Mouse (Mus musculus) midbrain, embryonic 14.5 days (tissue): ENCODE data around the gene Slc24a5. TPM values are rescaled to one million over a fixed set of nuclear protein-coding genes. Genes with fewer than 3 reads are reported as not detected.
"Not testable (repeated sequence)": the region's sequence is repeated elsewhere in the genome, so short reads cannot be mapped to it uniquely, and the experiment has no call there.

Experiments
- ATAC-seq: fragments of 200-750 bp; cut with Nextera tagmentation; 2 replicates; pipeline ENCODE4 v1.8.0; 2017; ENCODE audit warnings: moderate number of reproducible peaks, moderate library complexity; ENCODE audit not compliant: low FRiP score, low TSS enrichment
- DNase-seq: peaks from one replicate; pipeline ENCODE4 v3.0.0-alpha.2; 2015
- H3K27ac ChIP-seq: fragments of 300-500 bp; sonication (generic); replicated peaks from 2 replicates; pipeline ENCODE4 v1.5.1; 2014; ENCODE audit warnings: mild to moderate bottlenecking, low read depth, low read length, moderate library complexity
- H3K27me3 ChIP-seq: fragments of 300-500 bp; sonication (generic); 2 replicates; pipeline ENCODE4 v1.6.1; 2014; ENCODE audit warnings: low read length, control low read depth, mixed read lengths; ENCODE audit not compliant: control insufficient read depth, insufficient read depth
- H3K36me3 ChIP-seq: fragments of 300-500 bp; sonication (generic); 2 replicates; pipeline ENCODE4 v1.6.1; 2014; ENCODE audit warnings: low read length, control low read depth; ENCODE audit not compliant: control insufficient read depth, insufficient read depth
- H3K4me1 ChIP-seq: fragments of 300-500 bp; sonication (generic); 2 replicates; pipeline ENCODE4 v1.6.1; 2014; ENCODE audit warnings: mild to moderate bottlenecking, antibody characterized with exemption, low read length, control low read depth; ENCODE audit not compliant: control insufficient read depth, insufficient read depth
- H3K4me2 ChIP-seq: fragments of 300-500 bp; sonication (generic); 2 replicates; pipeline ENCODE4 v1.6.1; 2014; ENCODE audit warnings: mild to moderate bottlenecking, low read length, moderate library complexity
- H3K4me3 ChIP-seq: fragments of 300-500 bp; sonication (generic); replicated peaks from 2 replicates; pipeline ENCODE4 v1.5.1; 2014; ENCODE audit warnings: low read depth, low read length
- H3K9ac ChIP-seq: fragments of 300-500 bp; sonication (generic); replicated peaks from 2 replicates; pipeline ENCODE4 v1.6.1; 2014; ENCODE audit warnings: mild to moderate bottlenecking, low read length, moderate library complexity
- H3K9me3 ChIP-seq: fragments of 300-500 bp; sonication (generic); 2 replicates; pipeline ENCODE4 v1.6.1; 2016; ENCODE audit warnings: low read length, control low read depth, mixed read lengths; ENCODE audit not compliant: control insufficient read depth
- WGBS: fragments of 180-500 bp; shearing (Covaris S2); extraction: QIAGEN DNeasy Blood & Tissue Kit; methylation state at CpG from one replicate; pipeline ENCODE4 v1.1.7; 2014; 5-methylcytosine and 5-hydroxymethylcytosine counted together
- polyA plus RNA-seq: library from polyadenylated mRNA; unstranded; fragments of >200 nt; fragmentation: Nextera tagmentation; extraction: Ambion mirVana; gene quantifications from 2 replicates; pipeline ENCODE4 v1.2.1, GENCODE M21; 2014

Slc24a5 gene
- polyA plus RNA-seq, 1 experiment from 2014 or later: 8.1 TPM

DNA sequence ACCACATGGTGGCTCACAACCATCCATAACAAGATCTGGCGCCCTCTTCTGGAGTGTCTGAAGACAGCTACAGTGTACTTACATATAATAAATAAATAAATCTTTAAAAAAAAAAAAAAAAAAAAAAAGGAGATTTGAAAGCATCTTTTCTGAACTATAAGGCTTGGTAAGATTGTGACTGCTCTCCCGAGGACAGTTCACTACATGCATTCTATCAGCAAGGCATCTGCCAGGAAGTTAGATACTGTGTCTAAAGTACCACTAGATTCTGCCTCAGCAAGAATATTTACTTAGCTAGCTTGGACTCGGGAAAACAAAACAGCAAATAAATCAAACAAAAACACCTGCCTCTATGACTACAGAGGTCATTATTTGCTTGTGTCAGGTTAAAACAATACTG lies 24.2 kb downstream of the Slc24a5 start:
- not testable (repeated sequence) for H3K9ac ChIP-seq, DNase-seq, H3K4me1 ChIP-seq, H3K4me2 ChIP-seq, H3K4me3 ChIP-seq, H3K27ac ChIP-seq, H3K27me3 ChIP-seq, ATAC-seq, H3K9me3 ChIP-seq
- H3K36me3 ChIP-seq: peaks cover 51% of the 10 kb centered on the region
- 92% methylated on average over 3 of the region's 3 CpGs for WGBS

DNA sequence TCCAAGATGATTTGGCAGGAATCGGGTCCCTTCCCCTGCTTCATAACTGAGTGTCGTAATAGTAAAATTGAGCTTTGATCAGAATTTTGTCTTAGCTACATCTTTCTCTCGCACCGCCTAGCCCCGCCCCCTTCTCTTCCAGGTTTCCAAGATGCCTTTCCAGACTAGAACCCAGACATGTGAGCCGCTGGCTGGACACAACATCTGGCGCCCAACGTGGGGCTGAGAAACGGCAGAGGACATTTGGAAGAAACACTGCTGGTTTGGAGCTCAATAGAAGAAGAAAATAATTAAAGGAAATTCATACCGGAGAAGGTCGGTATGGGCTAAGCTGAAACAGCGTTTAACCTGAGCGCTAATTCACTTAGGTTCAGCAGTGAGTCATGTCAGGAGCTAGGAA lies 36.6 kb downstream of the Slc24a5 start:
- ATAC-seq, H3K9me3 ChIP-seq, H3K4me3 ChIP-seq, H3K4me2 ChIP-seq, H3K4me1 ChIP-seq, H3K27me3 ChIP-seq, H3K9ac ChIP-seq, H3K27ac ChIP-seq, DNase-seq: not testable (repeated sequence)
- peaks cover 44% of the 10 kb centered on the region for H3K36me3 ChIP-seq
- 97% methylated on average over 13 of the region's 13 CpGs for WGBS

DNA sequence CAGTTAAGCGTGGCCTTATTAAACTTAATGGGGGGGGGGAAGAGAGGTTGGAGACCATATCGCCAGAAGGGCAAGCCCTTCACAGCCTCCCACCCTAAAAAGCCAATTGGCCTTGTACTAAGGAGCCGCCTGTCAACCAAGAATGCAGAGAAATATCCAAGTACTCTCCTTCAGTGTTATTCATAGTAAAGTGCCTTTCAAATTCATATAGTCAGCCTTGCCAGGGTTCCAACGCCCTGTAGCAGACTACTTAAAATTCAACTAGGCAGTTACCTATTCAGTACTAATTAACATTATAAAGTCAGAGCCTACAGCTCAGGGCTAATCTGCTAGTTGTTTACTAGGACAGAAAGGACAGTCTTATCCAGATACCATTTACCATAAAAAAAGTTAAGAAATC lies 38.6 kb downstream of the Slc24a5 start:
- not testable (repeated sequence) for ATAC-seq, H3K4me1 ChIP-seq, H3K27ac ChIP-seq, H3K9ac ChIP-seq, H3K9me3 ChIP-seq, H3K27me3 ChIP-seq, DNase-seq, H3K4me2 ChIP-seq, H3K4me3 ChIP-seq
- H3K36me3 ChIP-seq: peaks cover 41% of the 10 kb centered on the region
- 84% methylated on average over 4 of the region's 4 CpGs for WGBS

DNA sequence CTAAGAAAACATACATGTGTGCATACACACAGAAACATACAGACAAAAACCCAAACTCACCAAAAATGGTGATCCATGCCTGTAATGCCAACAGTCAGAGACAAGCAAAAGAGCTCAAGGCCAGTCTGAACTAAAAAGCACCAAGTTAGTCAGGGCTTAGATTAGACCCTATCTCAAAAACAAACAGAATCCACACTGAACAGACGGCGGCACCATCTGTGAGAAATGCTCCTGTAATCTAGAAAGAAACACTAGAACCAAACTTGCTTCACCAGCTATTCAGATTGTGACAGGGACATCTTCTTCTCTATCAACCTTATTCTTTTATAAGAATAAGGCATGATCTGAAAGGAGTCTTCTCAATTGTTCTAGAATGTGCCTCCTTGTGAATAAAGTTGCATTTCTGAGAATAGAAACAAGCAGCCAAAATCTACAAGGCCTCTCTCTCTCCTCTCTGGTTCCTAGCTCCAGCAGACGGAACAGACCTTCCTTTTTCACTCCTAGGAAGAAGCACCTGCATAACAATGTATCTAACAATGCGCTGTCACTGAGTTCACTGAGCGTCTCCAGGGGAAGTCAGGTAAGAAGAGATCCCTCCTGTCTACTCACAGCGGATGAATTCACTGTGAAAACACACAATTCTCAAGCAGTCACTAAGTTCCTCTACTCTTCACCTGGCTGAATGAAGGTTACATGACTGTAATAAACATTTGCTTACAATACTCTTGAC lies 51.6 kb downstream of the Slc24a5 start:
- WGBS: 67% methylated on average over 6 of the region's 6 CpGs

DNA sequence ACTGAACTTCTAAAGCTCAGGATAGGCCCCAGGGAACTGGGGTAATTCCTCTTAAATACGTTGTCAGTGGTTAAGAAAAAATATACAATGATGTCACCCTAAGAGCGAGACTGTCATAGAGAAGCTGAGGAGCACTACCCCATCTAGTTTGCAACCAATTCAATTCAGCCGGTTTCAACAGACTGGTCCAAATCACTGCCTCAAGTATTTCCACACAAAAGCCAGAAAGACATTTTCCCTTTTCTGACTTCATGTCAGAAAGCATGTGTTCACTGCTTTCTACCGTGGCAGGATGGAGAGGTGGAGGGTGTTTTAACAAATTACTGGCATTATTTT lies 54.3 kb downstream of the Slc24a5 start:
- Histone ChIP-seq H3K9ac (peak overlapping the region; percentile 99), H3K4me3 (peak overlapping the region; percentile 76), H3K27me3 (no peaks in the 10 kb centered on the region), H3K4me1 (peaks cover 22% of the 10 kb centered on the region), H3K27ac (peak overlapping the region; percentile 97), H3K4me2 (peak overlapping the region; percentile 70), H3K9me3 (no peaks in the 10 kb centered on the region), H3K36me3 (no peaks in the 10 kb centered on the region)
- DNase-seq: peak; percentile 61
- 2% methylated on average over 4 of the region's 4 CpGs for WGBS
- peak; percentile 44; the same call in 1 of the 2 replicates for ATAC-seq

More for the DNA sequence above, 51.6 kb downstream of the Slc24a5 start:
- Histone ChIP-seq H3K4me2 (peak overlapping the region; percentile 3; the same call in 1 of the 2 replicates), H3K4me3 (no peak overlapping the region), H3K9ac (no peak overlapping the region), H3K27me3 (no peaks in the 10 kb centered on the region), H3K36me3 (peaks cover 11% of the 10 kb centered on the region), H3K27ac (no peak overlapping the region), H3K9me3 (no peaks in the 10 kb centered on the region), H3K4me1 (peaks cover 22% of the 10 kb centered on the region)
- ATAC-seq (no peak), DNase-seq (no peak)

DNA sequence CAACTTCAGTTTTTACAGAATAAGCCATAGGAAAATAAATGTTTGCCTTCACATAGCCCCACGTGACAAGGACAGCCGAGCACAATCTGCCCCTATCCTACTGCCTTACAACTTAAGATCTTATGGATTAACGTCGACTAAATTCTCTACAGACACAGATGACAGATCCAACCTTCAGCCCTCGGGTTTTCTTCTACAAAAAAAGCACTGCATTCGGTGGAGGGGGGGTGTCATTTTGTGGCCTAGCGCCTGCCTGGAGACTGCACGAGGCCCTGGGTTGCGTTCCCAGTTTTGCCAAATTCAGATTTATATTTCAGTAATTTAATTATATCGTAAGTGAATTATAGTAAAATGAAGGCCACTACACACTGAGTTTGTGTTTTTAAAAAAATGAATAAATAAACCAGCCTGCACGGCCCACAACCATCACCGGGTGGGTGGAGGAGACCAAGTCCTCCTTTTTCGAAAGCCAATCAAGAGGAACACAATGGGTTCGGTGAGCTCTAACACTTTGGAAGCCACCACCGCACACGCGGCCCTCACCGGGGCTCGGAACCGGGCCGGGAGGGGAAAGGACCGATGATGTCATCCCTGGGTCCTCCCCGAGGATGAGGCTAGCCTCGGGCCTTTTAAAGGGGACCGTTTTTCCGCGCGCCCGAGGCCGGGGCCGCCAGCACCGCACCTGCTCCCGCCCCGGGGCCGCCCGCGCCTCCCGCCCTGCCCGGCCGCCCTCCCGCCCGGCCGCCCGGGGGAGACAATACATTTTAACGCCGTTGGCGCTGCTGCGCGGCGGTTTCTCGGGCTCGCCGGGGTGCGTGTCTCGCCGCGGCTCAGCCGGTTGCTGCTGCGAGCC lies 54.9 kb downstream of the Slc24a5 start:
- DNase-seq (peak; percentile 72), ATAC-seq (peak; percentile 74)
- under 1% methylated on average over 57 of the region's 59 CpGs for WGBS

DNA sequence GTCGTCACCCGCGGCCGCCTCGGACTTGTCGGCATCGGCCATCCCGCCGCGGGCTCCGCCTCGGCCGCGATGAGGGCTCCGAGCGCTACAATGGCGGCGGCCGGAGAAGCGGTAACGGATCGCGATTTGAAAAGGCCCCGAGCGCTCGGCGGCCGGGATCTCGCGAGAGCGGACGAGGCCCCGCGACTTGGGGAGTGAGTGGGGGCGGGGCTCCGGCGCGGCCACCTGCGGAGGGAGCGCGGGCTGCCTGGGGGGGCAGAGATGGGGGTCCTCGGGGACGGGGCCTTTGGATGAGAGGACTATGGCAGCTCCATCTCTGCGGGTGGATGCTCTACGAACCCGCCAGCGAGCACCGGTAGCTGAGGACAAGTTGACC lies 55.5 kb downstream of the Slc24a5 start, which contains the start of gene Myef2:
Gene Myef2 (minus strand): TSS at position 185 of the 376 bp plus-strand sequence.
- Histone ChIP-seq H3K4me1 (peaks cover 22% of the 10 kb centered on the region), H3K9me3 (no peaks in the 10 kb centered on the region), H3K4me3 (peak within 1 kb of the TSS; percentile 76), H3K27ac (peak within 1 kb of the TSS; percentile 97), H3K9ac (peak within 1 kb of the TSS; percentile 99), H3K36me3 (no peaks in the 10 kb centered on the region), H3K4me2 (peak within 1 kb of the TSS; percentile 70), H3K27me3 (no peaks in the 10 kb centered on the region)
- 2% methylated on average over 38 of the region's 48 CpGs for WGBS
- ATAC-seq: peak; percentile 92
- DNase-seq: peak; percentile 95

More for the DNA sequence above, 54.9 kb downstream of the Slc24a5 start:
- H3K9ac ChIP-seq: peak overlapping the region; percentile 99
- H3K9me3 ChIP-seq: no peaks in the 10 kb centered on the region
- peak overlapping the region; percentile 97 for H3K27ac ChIP-seq
- H3K4me3 ChIP-seq: peak overlapping the region; percentile 76
- peak overlapping the region; percentile 70 for H3K4me2 ChIP-seq
- H3K4me1 ChIP-seq: peaks cover 22% of the 10 kb centered on the region
- H3K27me3 ChIP-seq: no peaks in the 10 kb centered on the region
- H3K36me3 ChIP-seq: no peaks in the 10 kb centered on the region

DNA sequence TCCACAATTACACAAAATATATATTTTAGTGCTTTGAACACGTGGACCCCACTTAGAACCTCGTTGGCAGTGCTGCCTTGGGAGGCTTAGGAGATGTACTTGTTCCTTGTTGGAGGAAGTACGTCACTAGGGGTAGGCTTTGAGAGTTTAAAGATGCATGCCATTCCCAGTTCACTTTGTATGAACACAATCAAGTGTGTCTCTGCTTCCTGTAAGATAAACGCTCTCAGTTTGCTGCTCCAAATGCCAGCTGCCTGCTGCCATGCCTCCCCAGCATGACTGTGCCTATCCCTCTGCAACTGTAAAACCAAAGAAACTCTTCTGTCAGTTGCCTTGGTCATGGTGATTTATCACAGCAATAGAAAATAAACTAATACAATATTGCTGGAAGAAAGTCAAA lies 57.9 kb downstream of the Slc24a5 start:
- no peaks in the 10 kb centered on the region for H3K27me3 ChIP-seq
- WGBS: 35% methylated on average over 4 of the region's 4 CpGs

More for the DNA sequence above, 57.9 kb downstream of the Slc24a5 start:
- ATAC-seq (no peak), DNase-seq (no peak)
- Histone ChIP-seq H3K9me3 (no peaks in the 10 kb centered on the region), H3K4me2 (no peak overlapping the region), H3K9ac (no peak overlapping the region), H3K36me3 (no peaks in the 10 kb centered on the region), H3K27ac (no peak overlapping the region), H3K4me3 (no peak overlapping the region), H3K4me1 (peaks cover 13% of the 10 kb centered on the region)
